Mouse (Mus musculus) kidney, adult 2 months (tissue): ENCODE data around the gene Suox.

Source experiments
- CTCF ChIP-seq: fragments of 200-500 bp; conservative IDR thresholded peaks from 2 replicates; pipeline ENCODE4 v1.5.1; 2011; ENCODE audit warnings: low read depth, mild to moderate bottlenecking, control low read depth, low read length, moderate library complexity, mixed read lengths; ENCODE audit not compliant: insufficient read depth, insufficient read length
- POLR2A ChIP-seq: fragments of 200-500 bp; IDR thresholded peaks from one replicate; pipeline ENCODE4 v1.6.1; 2011; ENCODE audit warnings: low read depth, low read length, control low read depth

- TF ChIP-seq CTCF (no peak), POLR2A (no peak)
Measured at GRCm38 (mm10) chr10:128673763-128674468, at the start of gene Suox.
